Mouse (Mus musculus): ENCODE measurements at regions not wholly inside any gene's neighbourhood (a gene's known extent, or its start where the extent isn't known, plus 50 kb on each side); places are given as distances from the start of the nearest gene placed in this dataset.

DNA sequence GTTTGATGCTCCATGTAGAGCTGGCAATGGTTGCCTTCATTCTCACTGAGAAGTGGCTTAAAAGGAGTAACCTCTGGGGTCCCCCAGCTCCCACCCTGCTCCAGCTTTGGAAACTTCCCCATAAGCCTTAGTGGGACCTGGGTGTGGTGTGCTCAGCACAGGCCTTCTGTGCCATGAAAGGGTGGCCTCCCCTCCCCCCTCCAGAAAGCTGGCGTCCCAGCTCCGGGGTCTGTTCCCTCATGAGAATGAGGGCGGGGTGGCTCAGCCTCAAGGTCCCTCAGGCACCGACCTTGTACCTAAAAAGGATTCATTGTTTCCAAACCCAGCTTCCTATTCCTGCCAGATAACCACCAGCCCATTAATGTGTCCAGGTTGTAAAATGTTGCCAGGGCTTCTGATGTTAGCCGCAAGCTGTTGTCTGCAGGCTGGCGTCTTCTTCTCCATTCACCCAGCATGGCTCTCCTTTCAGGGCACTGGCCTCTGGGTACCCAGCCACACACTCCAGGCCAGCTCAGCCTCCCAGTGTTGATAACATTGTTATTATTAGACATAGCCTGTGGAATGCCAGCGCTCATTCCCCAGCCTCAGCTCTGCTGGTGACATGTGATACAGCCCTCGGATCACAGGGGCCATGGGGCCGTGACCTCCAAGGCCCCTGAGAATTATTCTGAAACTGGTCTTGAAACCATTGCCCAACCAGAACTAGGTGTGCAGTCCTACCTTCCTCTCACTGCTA, 108.8 kb downstream of the Prox1 start:
- TF ChIP-seq CTCF (IDR thresholded peaks at IDR 0.05; ENCODE audit: control insufficient read depth, insufficient read depth, insufficient replicate concordance, low read depth, low read length) (no peak), POLR2A (IDR thresholded peaks at IDR 0.05; ENCODE audit: control insufficient read depth, low read depth, low read length) (no peak)
